Mouse (Mus musculus) cerebellum, adult 2 months (tissue): ENCODE measurements around the gene Zfp708.

Experiments
- CTCF ChIP-seq: fragments of 200-500 bp; IDR thresholded peaks from 2 replicates; pipeline ENCODE4 v1.5.1; 2011; ENCODE audit warnings: low read depth, mild to moderate bottlenecking, control low read depth, low read length, moderate library complexity, borderline replicate concordance; ENCODE audit not compliant: insufficient read depth
- POLR2A ChIP-seq: fragments of 200-500 bp; IDR thresholded peaks from 2 replicates; pipeline ENCODE4 v1.6.1; 2011; ENCODE audit warnings: low read length, control low read depth, borderline replicate concordance; ENCODE audit not compliant: insufficient read depth

GRCm38 (mm10) chr13:67090154-67090553 is 7.6 kb downstream of the Zfp708 start:
- no peak for TF ChIP-seq CTCF
- no peak for TF ChIP-seq POLR2A
